ENCODE assay signal across 12 mouse cellular contexts in genomic region chr12:87418921-87419320, GRCm38 (mm10). TPM values are rescaled to one million over a fixed set of nuclear protein-coding genes. Genes with fewer than 3 reads are reported as not detected.
DNase-seq lines count a peak whose midpoint lies in the region; ATAC-seq lines count a peak whose summit lies in the region.
"Had no signal": no experiment of that assay in that cellular context is flagged by ENCODE, and none has a peak within 500 bp of the region (broad histone marks: within the 10 kb centered on the region; RNA-seq: fewer than 3 reads in every experiment).

No protein-coding gene starts in this region.

- peaks cover 12% of the 10 kb centered on the region for H3K4me1 ChIP-seq in forebrain, embryonic 13.5 days
- no peaks in the 10 kb centered on the region; the same call in 1 of the 2 replicates for H3K4me1 ChIP-seq in midbrain, embryonic 11.5 days (ENCODE audit: control insufficient read depth, insufficient read depth, low read length)
- H3K4me1 ChIP-seq: heart, embryonic 15.5 days had no signal

- 0 out of 2 replicates have a peak overlapping the region, but pooled peaks have one; percentile 12 for H3K9ac ChIP-seq in forebrain, embryonic 13.5 days
- H3K9ac ChIP-seq in midbrain, embryonic 11.5 days (ENCODE audit: low read length): no peak overlapping the region
- H3K9ac ChIP-seq: heart, embryonic 15.5 days; liver, postnatal 0 days had no signal

- peaks cover 16% of the 10 kb centered on the region for H3K36me3 ChIP-seq in forebrain, embryonic 13.5 days (ENCODE audit: poor library complexity, severe bottlenecking)
- no peaks in the 10 kb centered on the region for H3K36me3 ChIP-seq in midbrain, embryonic 11.5 days (ENCODE audit: control insufficient read depth, insufficient read depth, low read length)

- H3K4me2 ChIP-seq in forebrain, embryonic 13.5 days: peak overlapping the region; percentile 14; the same call in 1 of the 2 replicates
- no peak overlapping the region for H3K4me2 ChIP-seq in midbrain, embryonic 11.5 days
- H3K4me2 ChIP-seq: heart, embryonic 15.5 days had no signal

- no peaks in the 10 kb centered on the region for H3K9me3 ChIP-seq in forebrain, embryonic 13.5 days (replicated peaks)
- no peaks in the 10 kb centered on the region for H3K9me3 ChIP-seq in midbrain, embryonic 11.5 days (ENCODE audit: control insufficient read depth, low read length)
- H3K9me3 ChIP-seq: heart, embryonic 15.5 days had no signal

- H3K27me3 ChIP-seq in forebrain, embryonic 13.5 days: no peaks in the 10 kb centered on the region
- H3K27me3 ChIP-seq in midbrain, embryonic 11.5 days (ENCODE audit: control insufficient read depth, insufficient read depth, low read length): no peaks in the 10 kb centered on the region
- H3K27me3 ChIP-seq: heart, embryonic 15.5 days had no signal

- WGBS in forebrain, embryonic 13.5 days: 30% methylated on average over 5 of the region's 5 CpGs
- 60% methylated on average over 5 of the region's 5 CpGs for WGBS in midbrain, embryonic 11.5 days

- peak overlapping the region; percentile 76 for H3K27ac ChIP-seq in forebrain, embryonic 13.5 days
- H3K27ac ChIP-seq in midbrain, embryonic 11.5 days (ENCODE audit: low read depth, low read length): 0 out of 2 replicates have a peak overlapping the region, but pooled peaks have one; percentile 52
- H3K27ac ChIP-seq: heart, embryonic 15.5 days had no signal

- H3K4me3 ChIP-seq in forebrain, embryonic 13.5 days: no peak overlapping the region
- no peak overlapping the region for H3K4me3 ChIP-seq in midbrain, embryonic 11.5 days (ENCODE audit: low read depth, low read length)
- H3K4me3 ChIP-seq: heart, embryonic 15.5 days had no signal

- DNase-seq in right cerebral cortex, postnatal 14 days: peak; percentile 16
- no peak for DNase-seq in right cerebral cortex, adult 18-20 months
- DNase-seq in midbrain, embryonic 11.5 days (ENCODE audit: low spot score, missing footprints): no peak
- DNase-seq in telencephalon, adult 2 months (ENCODE audit: low read depth, low spot score): peak; percentile 43
- no peak for DNase-seq in kidney, adult 11 months
- no peak for DNase-seq in spleen, adult 18-20 months
- DNase-seq: adrenal gland, adult 8-10 months; cerebellum, postnatal 36 days; liver, postnatal 0 days had no signal

- ATAC-seq in forebrain, embryonic 13.5 days: peak; percentile 87
- ATAC-seq in midbrain, embryonic 11.5 days (ENCODE audit: low FRiP score): peak; percentile 77
- ATAC-seq in erythroid progenitor cell, adult 5-6 weeks (replicated peaks; ENCODE audit: low FRiP score, poor library complexity, severe bottlenecking): no peak

RNA-seq across cellular contexts. Expression of gene Slirp, which starts 24.8 kb away (rescaled TPM):
- 327 and 345 TPM in 2 replicates for polyA plus RNA-seq in forebrain, embryonic 13.5 days (2015; fragmentation: Nextera tagmentation; extraction: Ambion mirVana)
- polyA plus RNA-seq in midbrain, embryonic 11.5 days (2014; fragmentation: Nextera tagmentation; extraction: Ambion mirVana): 283 and 306 TPM in 2 replicates
- 16.3 and 35.7 TPM in 2 replicates for total RNA-seq in erythroid progenitor cell, adult 5-6 weeks (2015; ENCODE audit: low replicate concordance)
- total RNA-seq in erythroid progenitor cell, adult 5-6 weeks (2017; ENCODE audit: low replicate concordance): 3.3 and 34.5 TPM in 2 replicates

RNA-seq across cellular contexts. Expression of gene Alkbh1, which starts 24.9 kb away (rescaled TPM):
- 47.2 and 56.5 TPM in 2 replicates for polyA plus RNA-seq in forebrain, embryonic 13.5 days (2015; fragmentation: Nextera tagmentation; extraction: Ambion mirVana)
- polyA plus RNA-seq in midbrain, embryonic 11.5 days (2014; fragmentation: Nextera tagmentation; extraction: Ambion mirVana): 37.6 TPM in 2 replicates
- total RNA-seq in erythroid progenitor cell, adult 5-6 weeks (2015; ENCODE audit: low replicate concordance): 7.2 and 20.5 TPM in 2 replicates
- 18.0 and 19.9 TPM in 2 replicates for total RNA-seq in erythroid progenitor cell, adult 5-6 weeks (2017; ENCODE audit: low replicate concordance)

RNA-seq across cellular contexts. Expression of gene Sptlc2, which starts 30.8 kb away (rescaled TPM):
- polyA plus RNA-seq in forebrain, embryonic 13.5 days (2015; fragmentation: Nextera tagmentation; extraction: Ambion mirVana): 50.1 and 50.6 TPM in 2 replicates
- 56.1 and 61.8 TPM in 2 replicates for polyA plus RNA-seq in midbrain, embryonic 11.5 days (2014; fragmentation: Nextera tagmentation; extraction: Ambion mirVana)
- 33.9 and 45.7 TPM in 2 replicates for total RNA-seq in erythroid progenitor cell, adult 5-6 weeks (2015; ENCODE audit: low replicate concordance)
- total RNA-seq in erythroid progenitor cell, adult 5-6 weeks (2017; ENCODE audit: low replicate concordance): 20.4 and 40.2 TPM in 2 replicates

RNA-seq across cellular contexts. Expression of gene Snw1, which starts 53.2 kb away (rescaled TPM):
- 146 and 151 TPM in 2 replicates for polyA plus RNA-seq in forebrain, embryonic 13.5 days (2015; fragmentation: Nextera tagmentation; extraction: Ambion mirVana)
- 173 and 176 TPM in 2 replicates for polyA plus RNA-seq in midbrain, embryonic 11.5 days (2014; fragmentation: Nextera tagmentation; extraction: Ambion mirVana)
- 15.9 and 34.6 TPM in 2 replicates for total RNA-seq in erythroid progenitor cell, adult 5-6 weeks (2015; ENCODE audit: low replicate concordance)
- total RNA-seq in erythroid progenitor cell, adult 5-6 weeks (2017; ENCODE audit: low replicate concordance): 47.5 and 55.0 TPM in 2 replicates

Comparison
In these comparisons a context has a peak if more than half of its experiments do, and no peak if none do; other contexts are left out.
1. DNase-seq: peak in right cerebral cortex, postnatal 14 days (single experiment) and telencephalon, adult 2 months (single experiment); none in right cerebral cortex, adult 18-20 months (single experiment), midbrain, embryonic 11.5 days (single experiment), kidney, adult 11 months (single experiment) and spleen, adult 18-20 months (0 of 2).